Mouse (Mus musculus): ENCODE results near the gene Ampd3. TPM values are rescaled to one million over a fixed set of nuclear protein-coding genes. Genes with fewer than 3 reads are reported as not detected.
A peak's percentile ranks its signal among the peaks of the same experiment; 100 is the strongest.

Gene Ampd3
- total RNA-seq, 2 experiments from 2014 or later: 46.0 to 46.2 TPM

DNA sequence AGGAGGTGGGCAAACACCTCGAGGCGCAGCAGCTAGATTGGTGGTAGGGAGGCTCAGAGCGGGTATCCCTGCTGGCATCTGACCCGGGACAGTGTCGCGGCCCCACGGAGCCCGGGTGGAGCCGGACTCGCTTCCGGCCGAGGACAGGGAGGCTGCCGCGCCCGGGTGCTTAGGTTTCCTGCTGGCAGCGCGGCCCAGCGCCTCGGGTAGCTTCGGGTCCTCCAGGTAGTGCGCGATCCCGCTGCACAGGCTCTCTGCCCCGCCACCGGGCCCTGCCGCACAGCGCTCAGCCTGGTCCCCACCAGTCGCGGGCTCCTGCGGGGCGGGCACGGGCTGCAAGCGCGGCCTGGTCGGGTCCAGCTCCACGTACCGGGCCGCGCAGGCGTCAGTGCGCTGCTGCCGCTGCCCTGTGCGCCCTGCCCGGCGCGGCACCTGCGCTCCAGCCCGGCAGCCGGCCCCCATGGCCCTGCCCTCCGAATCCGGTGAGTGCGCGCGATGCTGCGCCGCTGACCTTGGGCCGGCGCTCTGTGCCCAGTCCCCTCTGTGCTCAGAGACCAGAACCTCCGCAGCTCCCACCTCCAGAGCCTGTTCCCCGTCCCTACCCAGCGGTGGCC, 552 bp downstream of the Ampd3 start:
- intact Hi-C loops (cut with DNase I): loop anchor here (2.0 kb wide), 1 partner anchor 18 kb away; no protein-coding TSS in a partner anchor
- peak; percentile 29 for DNase-seq (ENCODE audit: low spot score)

GRCm38 (mm10) chr7:110769094-110769493, 1.1 kb downstream of the Ampd3 start:
- no peak for DNase-seq (ENCODE audit: low spot score)
- intact Hi-C loops (cut with DNase I): loop anchor here (2.0 kb wide), 1 partner anchor 18 kb away; no protein-coding TSS in a partner anchor

GRCm38 (mm10) chr7:110770949-110771348, 2.9 kb downstream of the Ampd3 start:
- no peak for DNase-seq (ENCODE audit: low spot score)
- intact Hi-C loops (cut with DNase I): no loop called here

DNA sequence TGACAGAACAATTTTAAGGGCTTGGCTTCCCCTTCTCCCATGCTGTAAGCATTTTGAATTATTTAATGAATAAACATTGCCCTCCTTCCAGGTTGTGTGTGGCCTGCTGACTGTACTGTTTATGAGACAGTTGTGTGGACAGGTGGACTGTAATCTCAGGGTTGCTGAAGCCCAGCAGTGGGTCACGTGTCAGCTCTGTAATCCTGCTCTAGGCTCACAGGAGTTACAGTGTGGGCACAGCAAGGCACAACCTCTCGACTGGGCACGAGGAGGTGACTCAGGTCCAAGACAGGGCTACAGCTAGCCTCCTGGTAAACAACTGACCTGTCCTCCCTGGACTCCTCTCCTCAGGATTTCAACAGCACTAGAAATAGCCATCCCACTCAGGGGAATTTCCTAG, 4.3 kb downstream of the Ampd3 start:
- intact Hi-C loops (cut with DNase I): no loop called here
- DNase-seq (ENCODE audit: low spot score): no peak

DNA sequence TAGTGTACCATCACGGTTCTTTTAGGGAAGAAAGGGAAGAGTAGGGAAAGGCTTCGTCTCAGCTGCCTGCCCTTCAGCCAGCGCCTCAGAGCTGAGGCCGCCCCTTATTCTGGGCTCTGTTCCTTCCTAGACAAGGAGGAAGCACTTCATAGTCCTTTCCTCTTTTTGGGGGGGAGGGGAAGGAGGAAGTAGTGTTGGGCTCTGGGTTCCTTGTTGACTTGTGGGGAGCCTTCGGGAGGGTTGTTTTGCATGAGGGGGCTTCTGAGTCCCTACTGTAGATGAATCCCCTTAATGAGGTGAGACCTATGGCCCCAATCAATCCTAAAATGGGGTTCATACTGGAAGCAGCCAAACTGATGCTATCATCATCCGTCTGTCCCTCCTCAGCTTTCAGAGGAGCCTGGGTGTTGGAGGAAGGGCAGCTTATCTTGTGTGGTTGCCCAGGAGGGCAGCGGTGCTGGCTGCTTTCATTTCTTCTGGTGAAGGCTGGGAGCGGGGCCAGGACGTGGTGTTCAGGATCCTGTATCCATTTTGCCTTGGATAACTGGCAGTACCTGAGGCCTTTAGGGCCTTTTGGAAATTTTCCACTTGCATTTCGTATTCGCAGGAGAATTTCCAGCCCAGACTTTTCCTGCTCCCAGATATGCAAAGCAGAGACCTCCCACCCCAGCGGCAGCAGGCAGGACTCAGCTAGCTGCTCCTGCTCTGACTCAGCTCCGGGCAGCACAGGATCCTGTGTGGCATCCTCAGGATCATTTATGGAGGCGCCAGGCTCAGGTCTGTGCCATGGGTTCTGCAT, 5.4 kb downstream of the Ampd3 start:
- peak; percentile 47 for DNase-seq (ENCODE audit: low spot score)
- intact Hi-C loops (cut with DNase I): no loop called here

- intact Hi-C loops (cut with DNase I): no loop called here
- no peak for DNase-seq (ENCODE audit: low spot score)
These were observed 6.1 kb downstream of the Ampd3 start for GRCm38 (mm10) chr7:110774077-110774476.

DNA sequence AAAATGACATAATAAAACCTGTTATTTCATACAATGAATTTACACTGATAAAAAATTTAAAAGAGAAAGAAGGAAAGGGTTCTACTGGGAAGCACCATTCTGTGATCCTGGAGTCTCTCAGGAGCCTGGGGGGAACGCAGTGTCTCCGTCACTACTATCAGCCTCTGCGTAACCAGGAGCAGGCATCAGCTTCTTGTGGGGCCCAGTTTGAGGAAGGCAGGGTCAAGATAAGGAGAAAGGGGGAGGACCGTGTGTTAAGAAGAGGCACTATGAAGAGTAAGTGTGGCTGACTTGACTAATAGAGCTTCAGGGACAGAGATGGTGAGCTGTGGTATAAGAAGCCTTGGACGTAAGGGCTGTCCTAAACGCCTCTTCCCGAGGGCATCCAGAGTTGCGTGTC, 6.7 kb downstream of the Ampd3 start:
- DNase-seq (ENCODE audit: low spot score): no peak
- intact Hi-C loops (cut with DNase I): no loop called here

GRCm38 (mm10) chr7:110777146-110778001, 9.4 kb downstream of the Ampd3 start:
- no peak for DNase-seq (ENCODE audit: low spot score)
- intact Hi-C loops (cut with DNase I): no loop called here

DNA sequence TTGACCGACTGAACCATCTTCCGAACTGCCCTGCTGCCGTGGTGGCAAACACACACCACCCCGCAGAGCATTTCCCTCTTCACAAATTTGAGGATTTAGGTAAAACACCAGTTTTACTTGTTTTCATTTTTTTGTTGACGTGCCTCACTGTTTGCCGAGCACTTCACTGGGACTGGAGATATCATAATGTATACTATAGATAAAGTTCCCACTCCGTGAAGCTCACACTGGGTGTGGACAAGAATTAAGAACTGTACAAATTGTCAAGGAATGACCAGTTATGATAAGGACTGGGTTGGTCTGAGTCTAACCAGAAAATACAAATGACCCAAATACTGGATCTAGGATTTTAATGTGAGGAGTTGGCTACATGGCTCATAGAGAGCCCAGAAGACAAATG, 10.9 kb downstream of the Ampd3 start:
- no peak for DNase-seq (ENCODE audit: low spot score)
- intact Hi-C loops (cut with DNase I): no loop called here

- DNase-seq (ENCODE audit: low spot score): no peak
- intact Hi-C loops (cut with DNase I): no loop called here
These were observed 11.7 kb downstream of the Ampd3 start for GRCm38 (mm10) chr7:110779605-110780111.

DNA sequence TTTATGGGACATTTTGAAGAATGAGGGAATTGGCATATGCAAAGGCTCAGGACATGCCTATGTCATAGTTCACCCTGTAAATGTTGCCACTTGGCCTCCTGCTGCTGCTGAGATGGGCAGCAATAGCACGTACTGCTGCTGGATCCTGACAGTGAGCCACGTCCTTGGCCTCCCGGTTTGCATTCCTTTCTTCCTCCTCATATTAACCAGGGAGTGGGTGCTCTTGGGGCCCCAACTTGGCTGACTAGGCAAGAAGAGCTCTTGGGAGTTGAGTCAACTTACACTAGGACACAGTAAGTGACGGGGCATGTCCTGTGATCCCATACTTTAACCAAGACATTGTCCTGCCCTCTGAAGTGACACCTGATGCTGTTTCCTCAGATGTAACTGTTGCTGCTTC, 12.5 kb downstream of the Ampd3 start:
- intact Hi-C loops (cut with DNase I): no loop called here
- no peak for DNase-seq (ENCODE audit: low spot score)

DNA sequence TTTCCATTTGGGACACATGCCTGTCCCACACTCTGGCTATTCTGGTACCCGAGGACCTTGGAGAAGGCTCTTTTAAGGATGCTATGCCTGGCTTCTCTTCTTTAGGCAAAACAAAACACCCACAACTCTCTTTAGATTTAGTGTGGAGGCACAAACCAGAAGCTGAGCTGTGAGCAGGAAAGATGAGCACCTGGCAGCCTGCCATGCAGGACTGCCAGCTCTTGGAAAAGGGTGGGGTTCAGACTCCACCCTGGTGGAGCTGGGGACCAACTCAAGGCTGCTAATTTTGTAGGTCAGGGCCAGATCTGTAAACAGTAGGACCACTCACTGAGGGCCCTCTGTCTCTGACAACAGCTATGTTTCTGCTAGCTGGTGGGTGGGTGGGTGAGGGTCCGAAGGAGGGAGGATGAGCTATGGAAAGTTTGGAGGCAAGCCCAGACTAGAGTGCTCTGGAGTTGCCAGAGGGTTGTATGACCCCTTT, 13.3 kb downstream of the Ampd3 start:
- intact Hi-C loops (cut with DNase I): no loop called here
- no peak for DNase-seq (ENCODE audit: low spot score)

- DNase-seq (ENCODE audit: low spot score): no peak
- intact Hi-C loops (cut with DNase I): no loop called here
These were observed 14.1 kb downstream of the Ampd3 start for GRCm38 (mm10) chr7:110782135-110782534.

GRCm38 (mm10) chr7:110782845-110783478, 15.0 kb downstream of the Ampd3 start:
- DNase-seq (ENCODE audit: low spot score): no peak
- intact Hi-C loops (cut with DNase I): no loop called here

DNA sequence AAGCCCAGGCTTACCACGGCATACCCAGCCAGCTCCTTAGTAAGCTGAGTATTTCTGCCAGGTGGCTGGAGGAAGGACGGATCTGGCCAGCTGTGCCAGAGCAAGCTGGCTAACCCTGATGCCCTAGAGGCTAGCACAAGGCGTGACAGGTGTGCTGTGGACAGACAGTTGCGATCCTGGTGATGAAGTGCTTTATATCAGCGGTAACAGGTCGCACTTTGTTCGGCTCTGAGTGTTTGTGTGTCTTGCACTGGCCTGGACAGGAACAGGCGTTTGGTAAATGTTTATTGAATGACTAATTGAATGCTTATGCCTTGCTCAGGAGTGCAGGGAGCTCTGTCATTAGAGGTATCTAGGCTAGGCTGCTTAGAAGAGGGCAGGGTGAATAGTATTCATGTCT, 17.0 kb downstream of the Ampd3 start:
- intact Hi-C loops (cut with DNase I): no loop called here
- no peak for DNase-seq (ENCODE audit: low spot score)

- intact Hi-C loops (cut with DNase I): loop anchor here (2.0 kb wide), 1 partner anchor 17 kb away; the partner anchor contains the start of gene Ampd3
- DNase-seq (ENCODE audit: low spot score): no peak
These were observed 17.7 kb downstream of the Ampd3 start for GRCm38 (mm10) chr7:110785741-110786146.

DNA sequence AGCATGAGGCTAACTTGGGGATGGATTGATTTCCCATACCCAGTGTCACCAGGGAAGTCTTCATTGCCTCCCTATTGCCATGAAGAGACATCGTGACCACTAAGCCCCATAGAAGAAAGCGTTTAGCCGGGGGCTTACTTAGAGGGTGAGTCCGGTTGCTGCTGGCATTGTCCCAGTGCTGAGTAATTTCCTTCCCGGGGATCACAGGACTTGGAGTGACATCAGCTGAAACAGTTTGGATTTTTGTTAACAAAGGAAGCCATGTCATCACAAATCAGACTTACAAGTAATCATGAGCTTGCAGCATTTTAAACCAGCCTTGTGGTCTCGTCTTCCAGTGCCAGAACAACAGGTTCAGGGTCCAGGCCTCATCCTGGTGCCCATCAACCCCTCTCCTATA, 19.3 kb downstream of the Ampd3 start:
- no peak for DNase-seq (ENCODE audit: low spot score)
- intact Hi-C loops (cut with DNase I): loop anchor here (2.0 kb wide), 1 partner anchor 19 kb away; the partner anchor contains the start of gene Ampd3

GRCm38 (mm10) chr7:110790878-110791277, 22.9 kb downstream of the Ampd3 start:
- no peak for DNase-seq (ENCODE audit: low spot score)
- intact Hi-C loops (cut with DNase I): no loop called here

DNA sequence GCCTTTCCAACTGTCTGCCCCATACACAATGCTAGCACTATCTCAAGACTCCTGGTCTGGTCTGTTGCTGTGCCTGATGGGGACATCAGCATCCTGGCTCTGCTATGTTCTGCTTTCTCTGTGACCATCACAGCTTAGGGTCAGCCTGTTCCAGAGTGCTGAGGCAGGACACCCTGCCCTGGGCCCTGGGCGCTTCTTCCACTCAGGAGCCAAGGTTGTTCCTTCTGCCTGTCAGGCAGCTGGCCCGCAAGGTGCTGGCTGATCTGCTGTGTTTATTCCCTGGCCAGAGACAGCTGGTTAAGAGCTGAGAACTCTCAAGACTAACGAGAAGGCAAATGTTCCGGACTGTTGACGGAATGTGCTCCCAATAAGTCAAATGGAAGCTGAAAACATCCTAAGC, 24.2 kb downstream of the Ampd3 start:
- no peak for DNase-seq (ENCODE audit: low spot score)
- intact Hi-C loops (cut with DNase I): no loop called here

DNA sequence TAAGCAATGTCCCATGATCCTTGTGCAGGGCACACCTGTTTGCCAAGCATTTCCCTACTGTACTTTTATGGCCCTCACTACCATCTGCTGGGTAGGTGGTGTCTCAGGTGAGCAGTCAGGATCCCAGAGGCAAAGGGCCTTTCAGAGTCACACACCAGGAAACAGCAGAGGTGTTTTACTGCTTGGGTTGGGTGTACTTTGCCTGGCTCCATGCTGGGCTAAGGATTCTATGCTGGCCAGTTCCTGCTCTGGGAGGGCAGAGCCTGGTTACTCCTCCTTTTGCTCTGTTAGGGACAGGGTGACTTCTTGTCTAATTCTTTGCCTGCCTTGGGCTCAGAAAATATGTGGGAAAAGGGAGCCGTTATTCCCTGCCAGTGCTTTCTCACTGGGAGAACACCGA, 24.8 kb downstream of the Ampd3 start:
- intact Hi-C loops (cut with DNase I): no loop called here

More for the DNA sequence above, 24.8 kb downstream of the Ampd3 start:
- no peak for DNase-seq (ENCODE audit: low spot score)

All from heart, postnatal 25 days (tissue).